Mouse (Mus musculus) ES-Bruce4 (cell line): ENCODE results near the gene Rictor.

Source experiments
- CTCF ChIP-seq: IDR thresholded peaks from one replicate; pipeline ENCODE4 v1.8.1; 2011; ENCODE audit warnings: low read depth, low read length
- EP300 ChIP-seq: IDR thresholded peaks from 2 replicates; pipeline ENCODE4 v1.6.1; 2011; ENCODE audit warnings: low read depth, low read length; ENCODE audit not compliant: insufficient read depth
- POLR2A ChIP-seq: IDR thresholded peaks from one replicate; pipeline ENCODE4 v1.8.1; 2011; ENCODE audit warnings: low read length; ENCODE audit not compliant: insufficient read depth

- TF ChIP-seq CTCF, result no peak
- no peak for TF ChIP-seq EP300
- TF ChIP-seq POLR2A, result no peak
Observed at GRCm38 (mm10) chr15:6786212-6786611, 78.0 kb downstream of the Rictor start.
